Mouse (Mus musculus): Measurements from ENCODE around the gene Magi1. TPM values are rescaled to one million over a fixed set of nuclear protein-coding genes. Genes with fewer than 3 reads are reported as not detected.
A peak's percentile ranks its signal among the peaks of the same experiment; 100 is the strongest.

Magi1 gene
- total and polyA plus RNA-seq, 3 experiments: not detected

GRCm38 (mm10) chr6:94256982-94257830 is 26.5 kb downstream of the Magi1 start:
- dilution Hi-C loops (cut with MboI; ENCODE audit: extremely low pct_ligation_motif_present, extremely low pct_unique_long_range_greater_than_20kb, low sequenced_read_pairs): no loop called here
- no peaks in the 10 kb centered on the region for H3K27me3 ChIP-seq (replicated peaks)

GRCm38 (mm10) chr6:94253943-94254342 is 29.8 kb downstream of the Magi1 start:
- no peaks in the 10 kb centered on the region for H3K36me3 ChIP-seq (replicated peaks in 1 of 2; ENCODE audit: control insufficient read depth in 1 of 2, insufficient read depth in 1 of 2, low read length in 1 of 2)
- DNase-seq (ENCODE audit: extremely low read depth): no peak
- in situ Hi-C loops (cut with MboI; ENCODE audit: low pct_ligation_motif_present, low pct_unique_long_range_greater_than_20kb, low sequenced_read_pairs): no loop called here
- peaks cover 69% of the 10 kb centered on the region for H3K9me3 ChIP-seq (replicated peaks; ENCODE audit: low read length)
- dilution Hi-C loops (cut with MboI; ENCODE audit: extremely low pct_ligation_motif_present, extremely low pct_unique_long_range_greater_than_20kb, low sequenced_read_pairs): no loop called here
- TF ChIP-seq IRF4 (IDR thresholded peaks at IDR 0.05; ENCODE audit: low read depth, low read length): no peak
- TF ChIP-seq RAD21 (IDR thresholded peaks at IDR 0.05; ENCODE audit: low read depth, low read length): no peak
- no peak for TF ChIP-seq JUN (IDR thresholded peaks at IDR 0.05; ENCODE audit: insufficient read depth, low read depth, low read length)
- no peak for TF ChIP-seq ZMIZ1 (IDR thresholded peaks at IDR 0.05; ENCODE audit: low read depth, low read length)
- no peak for TF ChIP-seq UBTF (IDR thresholded peaks at IDR 0.05; ENCODE audit: low read depth, low read length)
- no peak for TF ChIP-seq JUND (conservative IDR thresholded peaks at IDR 0.05; ENCODE audit: low read depth, low read length)
- no peak for TF ChIP-seq E2F4 (IDR thresholded peaks at IDR 0.05; ENCODE audit: insufficient replicate concordance, low read depth, low read length)
- no peaks in the 10 kb centered on the region for H3K4me1 ChIP-seq (ENCODE audit: control insufficient read depth in 1 of 2, insufficient read depth in 2 of 2)
- no peaks in the 10 kb centered on the region for H3K79me2 ChIP-seq (replicated peaks; ENCODE audit: control insufficient read depth, extremely low read depth, insufficient read depth, poor library complexity, severe bottlenecking)
- no peak overlapping the region for H3K9ac ChIP-seq (ENCODE audit: insufficient read depth, low read depth)
- H3K4me3 ChIP-seq (replicated peaks in 1 of 3; ENCODE audit: low read depth in 2 of 3, low read length in 2 of 3, poor library complexity in 1 of 3): peak overlapping the region in 1 of 3 experiments; percentile 5
- no peaks in the 10 kb centered on the region for H3K27me3 ChIP-seq (replicated peaks)
- H3K27ac ChIP-seq (ENCODE audit: insufficient read depth, low read depth): no peak overlapping the region
- no peak overlapping the region for H3K4me2 ChIP-seq (ENCODE audit: insufficient read depth, low read depth, poor library complexity, severe bottlenecking)

More at GRCm38 (mm10) chr6:94256982-94257830, 26.5 kb downstream of the Magi1 start:
- Histone ChIP-seq H3K36me3 (replicated peaks in 1 of 2; ENCODE audit: control insufficient read depth in 1 of 2, insufficient read depth in 1 of 2, low read length in 1 of 2) (no peaks in the 10 kb centered on the region), H3K27ac (ENCODE audit: insufficient read depth, low read depth) (no peak overlapping the region), H3K4me3 (replicated peaks in 1 of 3; ENCODE audit: low read depth in 2 of 3, low read length in 2 of 3, poor library complexity in 1 of 3) (no peak overlapping the region), H3K9me3 (replicated peaks; ENCODE audit: low read length) (peaks cover 67% of the 10 kb centered on the region), H3K9ac (ENCODE audit: insufficient read depth, low read depth) (no peak overlapping the region), H3K4me1 (ENCODE audit: control insufficient read depth in 1 of 2, insufficient read depth in 2 of 2) (no peaks in the 10 kb centered on the region), H3K79me2 (replicated peaks; ENCODE audit: control insufficient read depth, extremely low read depth, insufficient read depth, poor library complexity, severe bottlenecking) (no peaks in the 10 kb centered on the region), H3K4me2 (ENCODE audit: insufficient read depth, low read depth, poor library complexity, severe bottlenecking) (no peak overlapping the region)
- in situ Hi-C loops (cut with MboI; ENCODE audit: low pct_ligation_motif_present, low pct_unique_long_range_greater_than_20kb, low sequenced_read_pairs): no loop called here
- no peak for DNase-seq (ENCODE audit: extremely low read depth)
- TF ChIP-seq MEF2A (IDR thresholded peaks at IDR 0.05; ENCODE audit: borderline replicate concordance, low read depth, low read length) (no peak), RCOR1 (conservative IDR thresholded peaks at IDR 0.05; ENCODE audit: low read depth, low read length) (no peak), ELF1 (IDR thresholded peaks at IDR 0.05; ENCODE audit: low read depth, low read length) (no peak), HCFC1 (IDR thresholded peaks at IDR 0.05; ENCODE audit: low read depth, low read length) (no peak), USF2 (conservative IDR thresholded peaks at IDR 0.05; ENCODE audit: low read depth, low read length) (no peak), UBTF (IDR thresholded peaks at IDR 0.05; ENCODE audit: low read depth, low read length) (no peak), USF1 (IDR thresholded peaks at IDR 0.05; ENCODE audit: low read depth, low read length) (no peak), RAD21 (IDR thresholded peaks at IDR 0.05; ENCODE audit: low read depth, low read length) (no peak), CHD2 (IDR thresholded peaks at IDR 0.05; ENCODE audit: low read length) (no peak), SMC3 (IDR thresholded peaks at IDR 0.05; ENCODE audit: low read depth, low read length) (no peak)

Measured in CH12.LX (cell line).